Mouse (Mus musculus): ENCODE measurements around the gene Gm49361.
"Not testable (repeated sequence)": the region's sequence is repeated elsewhere in the genome, so short reads cannot be mapped to it uniquely, and the experiment has no call there.

Gene Gm49361

DNA sequence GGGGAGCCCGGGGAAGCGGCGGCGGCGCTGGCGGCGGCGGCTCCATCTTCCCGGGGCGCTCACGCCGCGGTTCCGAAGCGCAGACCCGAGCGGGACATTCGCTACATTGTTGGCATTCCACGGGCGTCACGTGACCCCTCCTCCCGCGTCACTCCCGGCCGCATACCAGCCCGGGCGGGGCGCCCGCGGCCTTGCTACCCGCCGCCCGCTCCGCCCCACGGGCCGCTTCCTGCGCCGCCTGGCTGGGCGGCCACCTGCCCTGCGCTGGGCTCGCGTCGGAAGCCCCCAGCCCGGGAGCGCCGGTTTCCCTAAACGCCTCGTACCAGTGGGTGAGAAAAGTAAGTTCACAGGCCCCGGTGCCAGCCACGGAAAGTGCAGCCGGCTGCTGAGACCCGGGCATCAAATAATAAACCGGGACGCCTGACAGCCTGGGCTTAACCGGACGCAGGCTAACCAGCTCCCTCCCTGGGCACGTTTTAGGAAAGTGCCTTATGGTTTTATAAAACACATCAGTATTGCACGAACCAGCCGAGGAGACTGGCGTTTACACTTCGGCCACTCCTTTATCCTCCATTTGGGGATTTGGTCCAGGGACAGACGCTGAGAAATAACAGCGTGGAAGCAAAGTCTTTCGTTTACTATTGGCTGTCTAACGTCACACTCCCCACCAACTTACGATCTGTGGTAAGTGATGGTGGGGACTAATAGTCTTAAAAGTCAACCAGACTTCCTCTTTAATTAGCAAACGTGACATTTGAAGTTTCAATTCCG is at the start of gene Gm49361:
Gene Gm49361, minus strand, starts transcription at position 103 of the 771 bp plus-strand sequence.
- DNase-seq (ENCODE audit: low spot score): peak; percentile 85

DNA sequence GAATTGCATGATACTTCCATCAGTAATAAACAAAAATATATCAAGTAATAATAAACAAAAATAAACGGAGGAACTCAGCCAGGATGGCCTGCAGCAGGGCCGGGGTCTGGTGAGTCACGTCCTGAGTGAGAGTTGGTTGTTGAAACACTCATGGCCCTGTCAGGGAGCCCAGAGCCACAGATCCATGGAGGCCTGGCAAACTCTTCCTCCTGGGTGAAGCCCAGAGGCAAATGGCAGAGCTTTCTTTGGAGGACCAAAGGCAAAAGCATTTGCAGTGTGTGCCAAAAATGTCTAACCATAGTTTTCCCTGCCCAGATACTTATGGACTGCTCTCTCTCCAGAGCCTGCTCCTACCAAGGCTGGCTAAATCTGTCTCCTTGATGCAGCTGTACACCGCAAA is 45.3 kb upstream of the Gm49361 start:
- no peak for DNase-seq (ENCODE audit: low spot score)

- DNase-seq (ENCODE audit: low spot score): no peak
Observed at GRCm38 (mm10) chr14:57789759-57790158, 43.9 kb upstream of the Gm49361 start.

- DNase-seq (ENCODE audit: low spot score): no peak
Observed at GRCm38 (mm10) chr14:57789311-57789710, 43.4 kb upstream of the Gm49361 start.

GRCm38 (mm10) chr14:57787406-57787805 is 41.5 kb upstream of the Gm49361 start:
- DNase-seq (ENCODE audit: low spot score): no peak

DNA sequence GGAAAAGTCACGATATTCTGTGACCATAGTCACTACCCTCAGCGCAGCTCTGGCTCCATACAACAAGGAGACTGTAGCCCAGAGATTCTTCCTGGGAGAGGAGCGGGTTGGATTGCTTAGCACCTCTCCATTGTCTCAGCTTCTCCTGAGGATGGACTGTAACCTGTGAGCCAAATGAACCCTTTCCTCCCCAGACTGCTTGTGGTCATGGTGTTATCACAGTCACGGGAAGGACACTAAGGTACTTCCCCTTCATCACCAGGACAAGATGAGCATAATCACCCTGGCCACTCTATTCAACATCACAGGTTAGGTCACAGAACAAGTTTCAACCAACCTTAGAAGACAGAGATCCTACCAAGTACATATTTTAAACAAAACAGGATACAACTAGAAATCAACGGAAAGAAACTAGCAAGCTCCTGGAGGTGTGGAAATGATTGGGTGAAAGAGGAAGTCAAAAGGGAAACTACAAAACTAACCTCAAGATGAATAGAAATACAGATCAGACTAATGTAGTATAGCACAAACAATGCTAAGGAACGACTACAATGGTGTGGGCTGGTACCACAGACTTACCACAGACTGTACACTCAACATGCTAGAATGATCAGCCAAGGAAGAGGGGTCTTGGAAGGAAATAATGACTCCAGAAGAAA is 26.4 kb upstream of the Gm49361 start:
- no peak for DNase-seq (ENCODE audit: low spot score)

DNA sequence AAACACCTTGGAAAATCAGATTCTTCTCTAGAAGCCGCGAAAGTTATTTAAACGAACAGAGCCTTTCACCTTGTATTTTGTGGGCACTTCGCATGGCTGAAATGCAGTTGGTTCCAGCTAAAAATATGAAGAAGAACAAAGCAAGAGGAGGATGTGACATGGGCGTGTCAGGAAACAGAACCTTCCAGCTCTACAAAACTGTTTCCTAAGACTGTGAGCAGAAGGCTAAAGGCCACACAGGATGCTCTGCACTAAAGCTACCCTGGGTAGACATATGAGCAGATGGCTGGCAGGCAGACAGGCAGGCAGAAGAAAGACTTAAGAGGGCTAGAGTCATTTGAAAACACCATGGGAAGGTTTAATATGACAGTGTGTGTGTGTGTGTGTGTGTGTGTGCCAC is 23.2 kb upstream of the Gm49361 start:
- DNase-seq (ENCODE audit: low spot score): no peak

GRCm38 (mm10) chr14:57760447-57761412 is 14.8 kb upstream of the Gm49361 start:
- no peak for DNase-seq (ENCODE audit: low spot score)

DNA sequence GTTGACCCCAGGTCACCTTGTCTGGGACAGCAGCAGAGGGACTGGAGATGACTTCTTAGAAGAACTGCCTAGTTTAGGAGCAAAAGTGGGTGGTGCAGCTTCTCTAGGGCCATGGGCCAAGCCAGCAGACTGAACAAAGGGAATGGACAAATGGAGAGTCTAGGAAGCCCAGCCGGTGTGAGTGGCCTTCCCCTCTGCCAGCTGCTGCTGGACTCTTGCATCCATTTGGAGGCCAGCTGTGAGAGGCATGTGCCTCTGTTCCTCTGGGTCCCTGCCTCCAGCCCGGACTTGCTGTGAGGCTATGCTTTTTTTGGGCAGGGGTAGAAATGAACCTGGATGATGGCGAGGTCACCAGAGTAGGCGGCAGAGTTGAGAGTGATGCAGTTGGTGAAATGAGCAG is 12.3 kb upstream of the Gm49361 start, which contains the start of gene Lats2:
Gene Lats2, minus strand, starts transcription at position 152 of the 400 bp plus-strand sequence.
- no peak for DNase-seq (ENCODE audit: low spot score)

DNA sequence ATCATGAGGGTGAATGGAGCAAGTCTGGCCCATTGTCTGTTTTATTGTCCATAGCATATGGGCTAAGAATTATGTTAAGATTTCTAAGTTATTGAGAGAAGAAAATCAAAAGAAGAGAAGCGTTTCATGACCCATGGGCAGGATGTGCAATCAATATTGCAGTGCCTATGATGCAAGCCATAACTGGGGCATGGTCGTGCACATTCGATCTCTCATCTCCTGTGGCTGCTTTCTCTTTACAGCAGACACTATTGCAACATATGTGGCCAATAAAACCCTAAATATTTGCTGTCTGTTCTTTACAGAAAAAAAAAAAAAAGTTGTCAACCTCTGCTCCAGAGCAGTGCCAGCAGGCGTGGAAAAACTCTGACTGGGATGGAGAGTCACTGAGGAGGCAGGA is 10.2 kb upstream of the Gm49361 start:
- DNase-seq (ENCODE audit: low spot score): no peak

DNA sequence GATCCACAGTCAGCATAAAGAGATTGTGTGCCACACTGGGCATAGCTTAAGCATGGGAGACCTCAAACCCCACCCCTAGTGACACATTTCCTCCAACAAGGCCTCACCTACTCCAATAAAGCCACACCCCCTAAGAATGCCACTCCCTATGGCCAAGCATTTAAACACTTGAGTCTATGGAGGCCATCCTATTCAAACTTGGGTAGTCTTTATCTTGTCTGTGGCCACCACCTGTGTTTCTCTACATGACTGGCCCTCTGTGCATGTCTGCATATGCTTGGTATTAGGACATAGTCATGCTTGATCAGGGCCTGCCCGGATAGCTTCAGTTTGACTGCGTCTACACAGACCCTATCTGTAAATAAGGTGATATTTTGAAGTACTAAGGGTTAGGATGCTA is 9.8 kb upstream of the Gm49361 start:
- DNase-seq (ENCODE audit: low spot score): no peak

- no peak for DNase-seq (ENCODE audit: low spot score)
Observed at GRCm38 (mm10) chr14:57753351-57753992, 7.6 kb upstream of the Gm49361 start.

- DNase-seq (ENCODE audit: low spot score): not testable (repeated sequence)
Observed at GRCm38 (mm10) chr14:57751006-57751405, 5.1 kb upstream of the Gm49361 start.

DNA sequence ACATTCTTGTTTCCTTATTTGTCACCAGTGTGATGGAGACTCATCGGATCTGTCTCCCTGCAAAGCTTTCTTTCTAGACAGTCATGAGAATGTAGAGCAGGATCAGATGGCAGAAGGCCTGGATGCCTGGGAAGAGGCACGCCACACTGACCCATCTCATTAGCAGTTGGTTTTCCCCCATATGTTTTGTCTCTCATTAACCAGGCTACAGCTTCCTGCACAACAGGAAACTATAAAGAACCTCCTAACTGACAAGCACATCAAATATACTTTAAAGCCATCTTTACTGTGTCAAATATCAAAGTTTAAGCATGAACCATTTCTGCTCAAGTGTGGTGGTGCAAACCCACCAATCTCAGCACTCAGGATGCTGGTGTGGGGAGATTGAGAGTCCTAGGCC is 3.6 kb upstream of the Gm49361 start:
- DNase-seq (ENCODE audit: low spot score): no peak

DNA sequence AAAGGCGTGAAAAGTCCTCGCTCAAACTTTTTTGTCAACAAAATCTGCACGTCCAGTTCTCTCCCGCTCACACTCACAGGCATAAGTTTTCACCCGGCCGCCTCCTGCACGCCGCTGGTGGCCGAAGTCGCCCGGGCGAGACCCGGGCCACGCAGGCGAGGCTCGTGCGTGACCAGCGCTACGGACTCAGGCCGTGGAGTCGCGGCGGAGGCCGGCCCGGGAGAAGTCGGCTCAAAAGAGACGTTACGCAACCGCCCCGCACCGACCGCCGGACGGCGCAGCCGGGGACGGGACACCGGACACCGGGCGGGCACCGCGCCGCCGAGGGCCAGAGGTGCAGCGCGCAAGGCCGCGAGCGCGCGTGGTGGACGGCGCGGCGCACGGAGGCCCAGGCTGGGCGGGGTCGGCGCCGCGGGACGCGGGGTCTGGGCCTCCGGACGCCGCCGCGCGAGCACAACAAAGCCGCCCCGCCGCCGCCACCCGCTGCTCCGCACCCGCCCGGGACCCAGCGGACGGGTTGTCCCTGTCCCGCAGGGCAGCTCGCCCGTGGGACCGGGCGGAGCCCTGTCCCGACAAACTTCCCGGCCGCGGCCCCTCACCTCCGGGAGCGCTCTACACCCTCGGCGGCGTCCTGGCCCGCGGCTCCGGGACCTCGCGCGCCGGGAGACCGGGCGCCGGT is 473 bp downstream of the Gm49361 start:
- peak; percentile 12 for DNase-seq (ENCODE audit: low spot score)

DNA sequence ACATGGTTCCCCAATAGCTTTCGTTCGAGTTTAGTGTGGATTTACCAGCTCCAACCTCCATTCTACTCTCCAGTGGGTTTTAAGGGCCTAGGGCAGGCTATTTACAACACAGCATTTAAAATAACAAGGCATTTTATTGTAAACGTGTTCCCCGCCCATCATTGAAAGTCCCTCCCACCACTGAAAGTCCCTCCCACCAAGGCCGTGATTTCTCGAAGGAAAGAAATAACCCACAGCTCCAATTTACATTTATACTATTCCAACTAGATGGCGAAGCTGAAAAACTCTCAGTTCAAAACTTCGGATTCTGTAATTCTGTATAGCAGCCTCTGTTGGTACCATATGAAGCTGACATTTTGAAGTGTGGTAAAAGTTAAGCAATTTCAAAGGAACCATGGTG is 1.4 kb downstream of the Gm49361 start:
- no peak for DNase-seq (ENCODE audit: low spot score)

DNA sequence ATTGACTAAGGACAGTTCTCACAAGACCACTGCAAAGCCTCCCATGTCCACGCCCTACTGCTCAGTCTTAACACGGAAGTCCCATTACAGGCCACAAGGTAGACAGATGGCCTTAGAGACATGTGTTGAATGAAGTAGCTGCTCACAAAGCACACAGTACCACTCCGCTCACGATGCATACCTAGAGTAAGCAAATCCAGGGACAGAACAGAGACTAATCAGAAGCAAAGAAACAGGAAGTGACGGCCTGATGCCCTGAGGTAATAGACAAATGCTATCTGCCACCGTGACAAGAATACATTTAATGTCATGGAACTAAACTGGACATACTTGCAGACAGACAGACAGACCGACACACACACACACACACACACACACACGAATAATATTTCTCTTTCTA is 5.3 kb downstream of the Gm49361 start:
- no peak for DNase-seq (ENCODE audit: low spot score)

GRCm38 (mm10) chr14:57737089-57737488 is 8.8 kb downstream of the Gm49361 start:
- DNase-seq (ENCODE audit: low spot score): peak; percentile 33

- no peak for DNase-seq (ENCODE audit: low spot score)
Observed at GRCm38 (mm10) chr14:57736141-57736540, 9.8 kb downstream of the Gm49361 start.

DNA sequence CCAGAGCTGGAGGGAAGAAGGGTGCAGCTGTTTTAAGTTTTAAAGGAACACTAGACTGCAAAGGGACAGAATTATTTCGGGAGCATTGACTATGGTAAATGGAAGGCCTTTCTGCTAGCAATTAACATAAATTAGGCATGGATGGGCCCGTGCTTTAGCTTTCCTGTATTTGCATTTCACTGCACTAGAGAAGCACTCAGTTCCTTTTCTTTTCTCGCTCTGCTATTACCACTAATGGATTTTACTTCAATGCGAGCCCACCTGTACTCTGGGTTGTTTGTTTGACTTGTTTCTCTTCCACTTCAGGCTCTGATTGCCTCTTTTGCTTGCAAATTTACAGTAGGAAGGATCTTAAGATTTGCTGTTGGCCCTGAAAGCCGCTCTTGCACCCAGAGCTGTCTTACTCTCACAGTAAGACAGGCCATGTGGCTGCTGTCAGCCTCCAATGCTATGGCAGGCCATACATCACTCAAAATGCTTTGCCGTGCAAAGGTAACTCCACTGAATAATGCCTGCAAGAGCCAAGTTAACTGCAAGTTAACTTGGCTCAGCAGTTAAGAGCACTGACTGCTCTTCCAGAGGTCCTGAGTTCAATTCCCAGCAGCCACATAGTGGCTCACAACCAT is 13.1 kb downstream of the Gm49361 start:
- DNase-seq (ENCODE audit: low spot score): no peak

- DNase-seq (ENCODE audit: low spot score): no peak
Observed at GRCm38 (mm10) chr14:57730527-57730926, 15.4 kb downstream of the Gm49361 start.
